ENCODE assay signal across 19 mouse cellular contexts in the genomic region with DNA sequence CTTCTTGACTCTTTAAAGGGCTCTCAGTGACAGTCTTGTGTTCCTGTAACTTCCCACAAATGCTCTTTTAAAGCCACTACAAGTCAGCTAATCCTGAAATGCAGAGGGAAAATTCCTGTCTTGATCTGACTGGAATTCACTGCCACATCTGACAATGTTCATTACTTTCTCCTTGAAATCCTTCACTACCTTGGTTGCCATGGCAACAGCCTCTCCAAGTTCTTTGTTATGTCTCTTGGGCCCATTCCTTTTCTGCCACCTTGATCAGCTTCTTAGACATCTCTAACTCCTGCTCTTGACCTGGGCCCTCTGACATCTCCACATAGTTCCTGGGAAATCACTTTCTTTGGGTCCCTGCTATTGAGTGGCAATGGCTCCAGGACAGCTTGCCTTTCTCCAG. TPM values are rescaled to one million over a fixed set of nuclear protein-coding genes. Genes with fewer than 3 reads are reported as not detected.
DNase-seq lines count a peak whose midpoint lies in the region; ATAC-seq and TF ChIP-seq lines count a peak whose summit lies in the region.
"Had no signal": no experiment of that assay in that cellular context is flagged by ENCODE, and none has a peak within 500 bp of the region (broad histone marks: within the 10 kb centered on the region; RNA-seq: fewer than 3 reads in every experiment).

No protein-coding gene starts in this region.

- peak; percentile 2 for DNase-seq in gastrocnemius, adult 2 months
- no peak for DNase-seq in gastrocnemius, adult 8-10 months (ENCODE audit: low spot score in 2 of 2)
- peak; percentile 41 for DNase-seq in retina, postnatal 1 day
- DNase-seq in retina, embryonic 14.5 days (ENCODE audit: low spot score), result no peak
- DNase-seq in embryo, embryonic 10.5 days (ENCODE audit: low spot score), result no peak
- no peak for DNase-seq in heart, adult 11 months
- no peak for DNase-seq in layer of hippocampus, postnatal 36 days
- DNase-seq: adrenal gland, postnatal 36 days; B cell, adult 2 months; cerebellum, adult 9-10 months; heart, postnatal 4 days; kidney, postnatal 14 days; lung, postnatal 14 days; right cerebral cortex, postnatal 14 days; thymus, postnatal 14 days had no signal

- no peak overlapping the region for H3K27ac ChIP-seq in gastrocnemius, adult 2 months
- H3K27ac ChIP-seq in hindbrain, embryonic 16.5 days (ENCODE audit: low read depth, low read length), result peak overlapping the region; percentile 64
- H3K27ac ChIP-seq: limb, embryonic 15.5 days had no signal

- H3K4me1 ChIP-seq in hindbrain, embryonic 16.5 days (ENCODE audit: control insufficient read depth, insufficient read depth, low read depth, low read length), result peaks cover 31% of the 10 kb centered on the region

- H3K9me3 ChIP-seq in hindbrain, embryonic 16.5 days (ENCODE audit: control insufficient read depth, low read length), result no peaks in the 10 kb centered on the region
- H3K9me3 ChIP-seq: limb, embryonic 15.5 days had no signal

- H3K27me3 ChIP-seq in hindbrain, embryonic 16.5 days (replicated peaks; ENCODE audit: control insufficient read depth, insufficient read depth, low read length), result no peaks in the 10 kb centered on the region
- H3K27me3 ChIP-seq: limb, embryonic 15.5 days had no signal

- ATAC-seq in hindbrain, embryonic 16.5 days, result no peak
- ATAC-seq: intestine, postnatal 0 days had no signal

- H3K4me3 ChIP-seq in gastrocnemius, adult 2 months, result no peak overlapping the region
- no peak overlapping the region for H3K4me3 ChIP-seq in hindbrain, embryonic 16.5 days (ENCODE audit: low read length)
- H3K4me3 ChIP-seq: limb, embryonic 15.5 days had no signal

- intact Hi-C loops in gastrocnemius, adult 2 months (cut with DNase I), result no loop called here

- H3K36me3 ChIP-seq in hindbrain, embryonic 16.5 days (ENCODE audit: control insufficient read depth, insufficient read depth, low read length), result 0 out of 2 replicates have a peak, but pooled peaks cover 2% of the 10 kb centered on the region

- TF ChIP-seq CTCF in gastrocnemius, adult 2 months (IDR thresholded peaks at IDR 0.05), result no peak

- H3K9ac ChIP-seq in hindbrain, embryonic 16.5 days (ENCODE audit: low read depth, low read length), result no peak overlapping the region
- H3K9ac ChIP-seq: limb, embryonic 15.5 days had no signal

- no peak overlapping the region for H3K4me2 ChIP-seq in hindbrain, embryonic 16.5 days (ENCODE audit: low read length)
- H3K4me2 ChIP-seq: limb, embryonic 15.5 days had no signal

RNA-seq across cellular contexts. Expression of a gene that starts 13.2 kb away (rescaled TPM):
- total RNA-seq in gastrocnemius, adult 2 months (2021), result under 1 TPM; 0.20 to 0.36 TPM
- total RNA-seq in gastrocnemius, adult 8-10 months (2022), result 10 to 100 TPM in 1 of 4 experiments, 1 to 10 TPM in 2, under 1 TPM in 1; 0.87 to 26.8 (median 3.5) TPM
- 6,388 and 6,390 TPM in 2 replicates for polyA plus RNA-seq in hindbrain, embryonic 16.5 days (2015; fragmentation: Nextera tagmentation; extraction: Ambion mirVana)
- 100 to 1,000 TPM; 539 to 601 TPM for total RNA-seq in layer of hippocampus, postnatal 36 days (2021)
- total RNA-seq: megakaryocyte-erythroid progenitor cell, adult 5-6 weeks had no signal

RNA-seq across cellular contexts. Expression of a gene that starts 24.4 kb away (rescaled TPM):
- total RNA-seq in gastrocnemius, adult 2 months (2021), result 10 to 100 TPM; 29.7 to 36.5 TPM
- total RNA-seq in gastrocnemius, adult 8-10 months (2022), result 10 to 100 TPM; 28.7 to 37.0 (median 33.3) TPM
- polyA plus RNA-seq in hindbrain, embryonic 16.5 days (2015; fragmentation: Nextera tagmentation; extraction: Ambion mirVana), result 288 and 298 TPM in 2 replicates
- total RNA-seq in layer of hippocampus, postnatal 36 days (2021), result 100 to 1,000 TPM; 117 to 137 TPM

Comparison
In these comparisons a context has a peak if more than half of its experiments do, and no peak if none do; other contexts are left out.
1. DNase-seq: peak in gastrocnemius, adult 2 months (single experiment) and retina, postnatal 1 day (single experiment); none in gastrocnemius, adult 8-10 months (0 of 2), retina, embryonic 14.5 days (single experiment), embryo, embryonic 10.5 days (single experiment), heart, adult 11 months (single experiment) and layer of hippocampus, postnatal 36 days (0 of 2).
2. RNA of a gene that starts 13.2 kb away (total RNA-seq): 539 to 601 TPM in layer of hippocampus, postnatal 36 days; 0.87 to 26.8 TPM in gastrocnemius, adult 8-10 months and 0.20 to 0.36 TPM in gastrocnemius, adult 2 months; every median in the first group is over 10 times any median in the second.